Mouse (Mus musculus) lung, adult 2 months (tissue): ENCODE measurements around the gene Bnip1.

Experiments
- CTCF ChIP-seq: fragments of 200-500 bp; IDR thresholded peaks from 2 replicates; pipeline ENCODE4 v1.5.1; 2011; ENCODE audit warnings: mild to moderate bottlenecking, low read length, control low read depth; ENCODE audit not compliant: insufficient read depth
- POLR2A ChIP-seq: fragments of 200-500 bp; IDR thresholded peaks from 2 replicates; pipeline ENCODE4 v1.6.1; 2011; ENCODE audit warnings: low read depth, mild to moderate bottlenecking, control low read depth, low read length, borderline replicate concordance; ENCODE audit errors: extremely low read depth

DNA sequence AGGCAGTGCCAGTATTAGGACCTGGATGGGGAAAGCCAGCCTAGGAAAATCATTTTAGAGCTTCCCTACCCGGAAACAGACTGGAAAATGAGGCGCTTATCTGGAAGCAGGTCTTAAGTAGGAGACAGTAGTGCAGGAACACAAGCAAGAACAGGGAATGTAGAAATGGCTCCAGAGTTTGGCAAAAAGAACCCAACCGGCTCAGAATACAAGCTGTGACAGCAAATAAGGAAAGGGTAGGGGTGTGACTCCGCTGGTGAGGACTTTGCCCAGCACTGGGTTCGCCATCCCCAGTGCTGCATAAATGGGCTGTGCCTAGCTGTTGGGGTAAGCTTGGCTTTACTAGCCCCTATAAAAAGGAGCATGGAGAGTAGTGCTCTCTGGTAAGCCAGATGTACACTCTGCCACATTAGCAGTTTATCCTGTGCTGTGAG, 761 bp downstream of the Bnip1 start:
- no peak for TF ChIP-seq CTCF
- TF ChIP-seq POLR2A = no peak
